Mouse (Mus musculus) gastrocnemius, postnatal 14 days (tissue): ENCODE results near the gene Rnft2. TPM values are rescaled to one million over a fixed set of nuclear protein-coding genes. Genes with fewer than 3 reads are reported as not detected.

ENCODE experiments used
- DNase-seq: peaks from one replicate; pipeline ENCODE4 v3.0.0; 2021; ENCODE audit warnings: mixed read lengths
- intact Hi-C: fragments of 180-260 bp; cut with DNase I; formaldehyde crosslinking; loops from one replicate; pipeline ENCODE4 v1.15.1; 2025; ENCODE audit warnings: low total_unique reads
- long read RNA-seq, 2 experiments: library from polyadenylated mRNA; stranded (forward); transcript quantifications; one replicate each; pipeline ENCODE4 v2.0.0; 2021
- total RNA-seq, 2 experiments: library from RNA; stranded (reverse); gene quantifications; 2 replicates each; pipeline ENCODE4 v1.2.3; 2021

Gene Rnft2
- under 1 TPM; 0.62 to 0.84 TPM for total RNA-seq
- long read RNA-seq, experiment 1, partial matches to known transcripts: 0 of 3 reads
- long read RNA-seq, experiment 1, other reads (novel, unspliced or antisense): 2 of 3 reads
- long read RNA-seq, experiment 2, partial matches to known transcripts: 0 of 1 reads
- long read RNA-seq, experiment 2, other reads (novel, unspliced or antisense): 1 of 1 reads

DNA sequence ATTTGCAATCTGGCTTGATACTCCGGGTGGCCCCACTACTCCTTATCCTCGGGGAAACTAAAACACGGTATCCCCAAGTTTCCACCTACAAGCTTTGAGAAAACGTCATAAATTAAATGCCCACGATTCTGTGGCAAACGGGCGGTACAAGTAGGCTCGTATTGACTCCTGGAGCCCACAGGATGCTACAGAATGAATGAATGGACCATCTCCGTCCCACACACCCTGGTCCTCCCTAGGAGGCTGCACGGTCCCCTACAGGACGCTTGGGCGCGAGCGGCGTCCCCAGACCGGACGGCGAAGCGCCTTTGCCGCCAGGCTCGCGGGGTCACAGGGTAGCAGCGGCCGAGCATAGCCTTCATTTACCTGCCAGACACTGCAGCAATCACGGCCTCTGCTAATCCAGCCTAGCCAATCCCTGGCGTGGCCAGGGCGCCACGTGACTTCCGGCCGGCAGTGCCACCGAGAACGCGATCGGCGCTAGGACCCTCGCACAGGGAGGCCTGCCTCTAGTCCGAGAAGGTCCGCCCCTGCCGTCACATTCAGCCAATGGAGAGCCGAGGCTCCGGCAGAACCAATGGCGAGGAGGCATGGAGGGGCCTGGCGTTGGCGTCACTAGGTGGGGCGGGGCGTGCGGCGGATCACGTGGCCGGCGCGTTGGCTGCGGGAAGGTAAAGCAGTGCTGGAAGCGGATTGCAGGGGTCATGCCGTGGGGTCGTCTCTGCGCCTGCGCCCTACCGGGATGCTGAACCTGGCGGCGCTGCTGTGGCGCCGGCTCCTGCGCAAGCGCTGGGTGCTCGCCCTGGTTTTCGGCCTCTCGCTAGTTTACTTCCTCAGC is at the start of gene Rnft2, which contains the start of gene 2410131K14Rik:
TSS of gene Rnft2 (minus strand) at position 511 of the 838 bp plus-strand sequence.
TSS of gene 2410131K14Rik (plus strand) at position 622 of the 838 bp plus-strand sequence.
- peak; percentile 100 for DNase-seq
- intact Hi-C loops: no loop called here

DNA sequence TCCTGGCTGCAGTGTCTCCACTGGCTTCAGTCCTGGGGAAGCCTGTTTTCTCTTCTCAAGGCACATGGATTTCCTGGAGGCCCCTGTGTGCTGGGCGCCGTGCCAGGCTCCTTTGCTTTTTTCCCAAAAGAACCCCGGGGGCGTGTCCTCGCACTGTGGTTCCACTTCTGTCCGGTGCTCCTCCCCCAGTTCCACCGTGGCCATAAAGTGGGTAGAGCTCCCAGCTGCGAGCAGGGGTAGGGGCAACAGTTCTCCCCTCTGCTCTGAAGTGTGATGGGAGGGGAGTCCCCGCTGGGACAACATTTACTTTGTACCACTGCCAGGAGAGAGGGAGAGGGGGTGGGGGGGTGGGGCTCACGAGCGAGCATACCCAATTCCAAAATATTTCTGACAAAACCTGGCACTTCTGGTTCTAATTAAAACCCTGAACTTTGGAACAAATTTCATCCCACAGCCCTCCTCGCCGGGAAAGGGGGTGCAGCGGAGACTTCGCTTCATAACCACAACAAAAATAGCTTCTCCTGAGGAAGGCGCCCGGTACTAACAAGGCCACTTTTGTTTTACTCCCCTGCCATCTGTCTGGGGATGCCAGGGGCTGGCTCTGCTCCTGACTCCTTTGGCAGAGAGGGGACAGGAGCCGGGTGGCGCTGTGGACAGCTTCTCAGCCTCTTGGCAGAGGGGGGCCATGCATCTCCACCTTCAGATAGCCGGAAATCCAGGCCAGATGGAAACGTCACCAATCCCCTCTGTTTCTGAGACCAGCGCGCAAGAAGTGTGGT is 49.4 kb upstream of the Rnft2 start:
- DNase-seq: peak; percentile 94
- intact Hi-C loops: no loop called here

DNA sequence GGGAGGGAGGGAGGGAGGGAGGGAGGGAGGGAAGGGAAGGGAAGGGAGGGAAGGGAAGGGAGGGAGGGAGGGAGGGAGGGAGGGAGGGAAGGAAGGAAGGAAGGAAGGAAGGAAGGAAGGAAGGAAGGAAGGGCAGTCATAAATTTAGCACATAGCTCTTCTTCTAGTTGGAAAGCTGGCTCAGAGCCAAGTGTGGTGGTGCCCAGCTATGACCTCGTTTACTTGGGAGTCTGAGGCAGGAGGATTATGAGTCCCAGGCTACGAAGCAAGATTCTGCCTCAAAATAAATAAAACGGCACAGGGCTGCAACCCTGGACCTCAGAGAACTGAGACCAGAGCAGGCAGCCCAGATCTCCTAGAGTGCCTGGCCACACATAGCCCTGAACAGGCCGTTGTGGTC is 47.6 kb upstream of the Rnft2 start:
- intact Hi-C loops: no loop called here
- no peak for DNase-seq

DNA sequence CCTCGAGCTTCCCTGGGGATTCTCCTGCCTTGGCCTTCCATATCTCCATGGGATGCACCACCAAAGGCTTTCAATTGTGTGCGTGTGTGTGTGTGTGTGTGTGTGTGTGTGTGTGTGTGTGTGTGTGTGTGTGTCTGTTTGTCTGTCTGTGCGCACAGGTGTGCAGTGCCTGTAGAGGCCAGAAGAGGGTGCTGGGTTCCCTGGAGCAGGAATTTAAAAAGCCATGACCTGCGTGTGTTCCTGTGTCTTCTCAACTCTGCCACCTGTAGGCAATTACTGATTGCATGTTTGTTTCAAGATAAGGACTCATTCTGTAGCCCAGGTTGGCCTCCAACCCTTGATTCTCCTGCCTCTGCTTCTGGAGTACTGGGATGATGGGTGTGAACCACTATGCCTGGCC is 46.5 kb upstream of the Rnft2 start:
- intact Hi-C loops: no loop called here
- no peak for DNase-seq

DNA sequence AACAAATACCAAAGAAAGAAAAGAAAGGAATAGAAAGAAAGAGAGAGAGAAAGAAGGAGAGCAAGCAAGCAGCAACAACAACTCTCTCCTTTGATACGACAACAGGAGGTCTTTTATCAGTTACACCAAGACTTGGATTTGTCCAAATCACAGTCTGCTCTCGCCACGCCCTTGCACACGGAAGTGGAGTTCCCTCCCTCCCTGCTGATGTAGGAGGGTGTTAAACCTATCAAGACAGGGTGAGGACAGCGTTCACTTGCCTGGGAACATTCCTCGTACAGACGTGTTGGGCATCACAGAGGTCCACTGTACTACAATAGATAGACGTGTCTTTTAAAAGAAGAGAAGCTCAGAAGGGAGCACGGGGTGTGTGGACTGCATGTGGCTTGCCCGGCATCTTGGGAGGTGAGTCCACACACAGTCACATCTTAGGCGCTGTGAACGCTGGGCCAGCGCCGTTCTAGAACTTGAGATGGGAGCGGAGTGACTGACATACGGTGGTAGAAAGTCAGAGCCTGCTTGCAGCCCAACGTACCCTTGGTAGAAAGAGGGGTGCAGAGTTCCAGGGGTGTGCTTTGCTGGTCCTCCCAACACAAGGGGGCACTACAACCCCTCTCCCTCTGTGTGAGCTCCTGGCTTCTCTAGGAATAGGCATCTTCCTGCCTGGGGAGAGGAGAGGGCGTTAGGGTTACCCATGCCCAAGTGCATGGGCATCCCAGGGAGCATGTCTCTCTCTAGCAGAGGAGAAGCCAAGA is 33.0 kb upstream of the Rnft2 start:
- no peak for DNase-seq
- intact Hi-C loops: no loop called here

DNA sequence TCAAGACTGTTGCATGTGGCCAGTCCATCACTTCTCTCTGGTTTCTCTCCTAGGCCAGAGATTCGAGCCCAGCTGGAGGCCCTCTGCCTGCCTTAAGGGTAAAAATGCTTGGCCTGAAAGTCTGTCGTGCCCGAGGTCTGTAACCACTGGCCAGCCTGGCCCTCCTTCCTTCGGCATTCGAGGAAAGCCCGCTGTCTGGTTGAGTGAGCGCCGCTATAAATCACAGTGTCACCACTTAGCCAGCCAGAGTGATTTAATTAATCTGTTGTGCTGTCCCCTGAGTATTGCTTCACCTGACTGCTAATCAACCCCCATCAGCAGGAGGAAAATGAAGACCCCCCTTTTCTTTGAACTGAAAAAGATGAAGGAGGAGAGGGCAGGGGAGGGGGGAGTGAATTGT is 31.8 kb upstream of the Rnft2 start:
- no peak for DNase-seq
- intact Hi-C loops: no loop called here

DNA sequence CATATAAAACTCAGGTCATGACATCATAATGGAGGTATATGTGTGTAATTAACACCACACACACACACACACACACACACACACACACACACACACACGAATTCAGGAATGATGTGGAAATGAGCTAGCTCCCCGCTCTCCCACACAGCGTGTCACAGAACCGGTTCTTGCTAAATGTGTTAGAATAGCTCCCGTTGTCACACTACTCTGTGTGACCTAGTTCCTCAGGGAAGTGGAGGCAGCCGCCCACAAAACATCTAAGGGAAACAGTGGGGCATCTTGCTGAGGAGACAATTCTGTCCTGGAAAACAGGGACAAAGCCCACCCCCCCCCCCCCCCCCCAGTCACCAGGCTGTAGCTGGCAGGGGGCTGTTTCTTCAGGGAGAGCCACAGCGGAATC is 31.4 kb upstream of the Rnft2 start:
- intact Hi-C loops: no loop called here
- DNase-seq: no peak

DNA sequence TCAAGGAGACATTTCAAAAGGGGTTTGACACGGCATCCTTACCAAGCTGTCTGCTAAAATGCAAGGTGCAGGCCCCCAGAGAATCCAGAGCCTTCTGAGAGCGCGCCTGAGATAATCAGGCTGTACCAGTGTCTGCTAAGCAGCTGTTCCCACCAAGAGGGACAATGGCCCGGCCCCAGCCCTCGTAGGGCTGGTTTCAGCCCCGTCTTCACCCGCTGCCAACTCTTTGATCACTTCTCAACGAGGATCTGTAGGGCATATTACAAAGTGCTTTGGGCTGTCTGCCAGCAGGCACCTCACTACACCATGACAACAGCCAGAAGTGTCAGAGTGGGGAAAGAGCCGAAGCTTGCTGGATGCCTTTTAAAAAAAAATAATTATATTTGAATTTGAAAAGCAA is 29.6 kb upstream of the Rnft2 start:
- intact Hi-C loops: loop anchor here (5.0 kb wide), 1 partner anchor 38 kb away; no protein-coding TSS in a partner anchor
- no peak for DNase-seq

DNA sequence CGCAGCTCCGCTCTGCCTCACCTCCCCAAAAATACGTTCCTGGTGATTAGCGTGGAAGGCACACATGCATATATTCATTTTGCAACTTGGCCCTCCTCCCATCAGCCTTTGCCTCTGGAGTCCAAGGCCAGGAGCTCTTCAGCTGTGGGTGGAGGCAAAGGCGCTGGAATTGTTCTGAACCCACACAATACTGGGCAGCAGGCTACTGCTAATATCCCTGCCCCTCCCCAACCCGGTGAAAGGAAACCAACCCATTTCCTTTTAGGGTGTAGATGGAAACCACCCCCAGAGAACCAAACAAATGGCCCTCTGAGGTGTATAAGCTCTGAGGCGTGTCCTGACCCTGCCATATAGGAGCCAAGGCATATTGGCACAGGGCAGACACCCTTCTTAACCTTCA is 28.5 kb upstream of the Rnft2 start:
- no peak for DNase-seq
- intact Hi-C loops: loop anchor here (5.0 kb wide), 1 partner anchor 39 kb away; no protein-coding TSS in a partner anchor

DNA sequence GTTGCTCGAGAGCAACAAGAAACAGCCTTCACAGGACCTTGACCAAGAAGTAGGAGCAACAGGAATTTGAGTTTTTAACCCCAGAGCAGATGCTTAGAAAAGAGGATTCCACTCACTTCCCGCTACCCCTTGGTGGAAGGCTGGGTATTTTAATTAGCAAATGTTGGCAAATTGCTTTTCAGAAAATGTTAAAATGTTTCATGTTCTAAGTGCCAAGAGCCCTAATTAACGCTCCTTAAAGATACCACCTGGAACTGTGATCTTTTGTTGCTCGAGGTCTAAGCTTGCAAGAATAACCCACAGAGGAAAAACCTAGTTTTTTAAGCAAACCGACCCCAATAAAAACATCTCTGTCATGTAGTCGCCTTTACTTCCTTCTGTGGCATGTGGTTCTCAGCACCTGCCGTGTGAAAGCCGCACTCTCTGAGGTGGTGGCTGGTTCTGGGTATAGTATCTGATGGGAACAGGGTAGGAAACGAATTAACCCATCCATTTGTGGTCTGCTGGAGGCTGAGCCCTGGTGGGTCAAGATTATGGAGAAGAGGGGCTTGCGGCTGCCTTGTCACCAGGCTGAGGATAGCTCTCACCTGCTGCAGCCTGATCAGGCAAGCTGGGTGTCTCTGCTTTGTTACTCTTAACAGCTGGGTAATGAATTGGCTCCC is 26.7 kb upstream of the Rnft2 start:
- intact Hi-C loops: loop anchor here (5.0 kb wide), 1 partner anchor 41 kb away; no protein-coding TSS in a partner anchor

DNA sequence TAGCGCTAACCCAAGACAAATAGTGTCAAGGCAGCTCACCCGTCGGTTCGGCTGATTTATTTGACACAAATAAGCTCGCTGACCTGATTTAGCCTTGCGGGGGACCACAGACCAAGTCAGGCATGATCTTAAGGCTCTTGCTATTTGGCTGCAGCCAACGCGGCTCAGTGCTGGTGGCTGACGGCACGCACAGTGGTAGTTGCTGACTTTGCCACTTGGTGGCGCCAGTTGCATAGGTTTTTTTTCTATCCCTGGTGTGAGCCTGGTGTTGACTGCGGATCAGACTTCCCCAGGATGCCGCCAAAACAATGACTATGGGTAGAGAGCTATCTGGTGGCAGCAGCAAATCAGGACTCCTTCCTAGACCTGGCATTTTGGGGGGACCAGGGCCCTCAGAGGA is 24.1 kb upstream of the Rnft2 start:
- intact Hi-C loops: loop anchor here (5.0 kb wide), 2 partner anchors 58 to 488 kb away; no protein-coding TSS in a partner anchor
- peak; percentile 82 for DNase-seq

More for the DNA sequence above, 26.7 kb upstream of the Rnft2 start:
- no peak for DNase-seq

DNA sequence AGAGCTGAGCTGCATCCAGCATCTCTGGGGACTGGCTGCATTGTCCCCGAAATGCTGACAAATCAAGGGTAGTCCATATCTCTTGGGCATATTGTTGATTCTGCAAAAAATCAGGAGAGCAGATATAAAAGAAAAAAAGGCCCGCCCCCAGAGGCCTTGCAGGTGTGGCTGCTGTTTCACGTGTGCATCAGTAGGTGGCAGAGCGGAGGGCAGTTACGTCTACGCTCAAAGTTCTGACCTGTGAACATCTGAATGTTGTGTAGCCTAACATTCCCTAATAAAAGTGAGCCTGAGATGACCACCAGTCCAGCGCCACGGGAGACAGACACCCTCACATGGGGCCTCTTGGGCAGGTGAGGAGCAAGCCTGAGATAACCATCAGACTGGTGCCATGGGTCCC is 21.4 kb upstream of the Rnft2 start:
- no peak for DNase-seq
- intact Hi-C loops: loop anchor here (5.0 kb wide), 2 partner anchors 61 to 491 kb away; no protein-coding TSS in a partner anchor

DNA sequence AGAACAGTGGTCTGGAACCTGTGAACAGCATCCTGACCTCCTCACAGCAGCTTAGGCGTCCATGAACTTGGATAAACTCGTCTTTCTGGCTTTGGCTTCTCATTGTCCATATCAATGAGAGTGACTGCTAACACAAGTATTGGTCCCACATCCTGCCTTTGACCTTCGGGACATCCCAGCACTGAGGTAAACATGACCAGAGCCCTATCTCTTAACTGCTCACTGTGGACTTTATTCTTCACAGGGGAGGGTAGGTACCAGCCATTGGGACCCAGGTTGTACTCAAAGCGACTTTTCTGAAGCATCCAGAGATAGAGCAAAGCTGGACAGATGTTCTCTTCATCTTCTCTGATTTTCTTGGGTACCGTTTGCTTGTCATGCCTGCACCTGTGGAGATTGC is 20.4 kb upstream of the Rnft2 start:
- DNase-seq: no peak
- intact Hi-C loops: loop anchor here (5.0 kb wide), 2 partner anchors 62 to 492 kb away; no protein-coding TSS in a partner anchor

DNA sequence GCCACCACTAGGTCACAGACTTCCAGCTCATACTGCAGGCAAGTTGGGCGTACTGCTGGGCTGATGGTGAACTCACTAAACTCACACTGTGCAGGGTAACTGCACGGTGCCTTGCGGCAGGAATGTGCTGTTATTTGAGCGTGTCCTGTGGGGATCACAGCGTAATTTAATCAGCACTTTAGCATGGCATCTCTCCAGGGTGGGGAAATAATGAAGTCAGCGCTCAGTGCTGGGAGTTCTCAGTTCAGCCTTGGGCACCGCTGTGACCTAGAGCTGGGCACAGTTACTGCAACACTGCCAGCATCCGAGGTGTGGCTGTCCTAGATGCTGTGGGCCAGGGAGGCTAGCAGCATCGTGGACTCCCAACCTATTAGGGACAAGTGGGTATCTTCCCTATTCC is 19.4 kb upstream of the Rnft2 start:
- intact Hi-C loops: no loop called here
- no peak for DNase-seq

DNA sequence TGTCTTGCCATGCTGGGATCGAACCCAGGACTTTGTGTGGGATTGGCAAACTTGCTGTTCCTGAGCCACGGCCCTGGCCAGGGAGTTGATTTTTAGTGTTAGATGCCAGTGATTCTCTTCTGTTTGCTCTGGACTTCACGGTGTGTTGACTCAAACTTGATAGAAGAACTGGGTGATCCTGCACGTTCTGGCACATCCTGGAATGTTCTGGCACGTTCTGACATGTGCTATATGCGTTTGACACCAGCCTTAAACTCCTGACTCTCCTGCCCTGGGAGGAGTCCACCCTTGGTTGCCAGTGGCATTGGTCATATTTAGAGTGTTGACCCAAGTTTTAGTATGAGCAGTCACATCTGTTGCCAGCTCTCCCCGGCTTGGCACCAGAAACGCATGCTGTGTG is 17.5 kb upstream of the Rnft2 start:
- no peak for DNase-seq
- intact Hi-C loops: no loop called here

DNA sequence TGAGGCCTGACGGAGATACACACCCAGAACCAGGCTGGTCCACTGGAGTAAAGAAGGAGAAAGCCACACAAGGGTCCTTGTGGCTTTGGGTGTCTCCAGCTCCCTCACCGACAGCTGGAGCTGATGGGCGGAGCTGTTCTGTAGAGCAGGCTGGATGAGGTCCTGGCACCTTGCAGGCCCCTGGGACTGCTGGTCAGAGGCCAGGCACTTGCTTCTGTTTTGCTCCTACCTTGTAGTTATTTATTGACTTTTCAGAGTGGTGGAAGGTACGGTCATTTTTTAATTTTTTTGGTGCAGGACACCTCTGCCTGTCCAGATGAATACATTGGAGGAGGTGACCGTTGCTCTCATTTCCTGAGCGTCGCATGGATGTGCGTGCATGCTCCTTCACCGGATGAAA is 16.3 kb upstream of the Rnft2 start:
- intact Hi-C loops: no loop called here

DNA sequence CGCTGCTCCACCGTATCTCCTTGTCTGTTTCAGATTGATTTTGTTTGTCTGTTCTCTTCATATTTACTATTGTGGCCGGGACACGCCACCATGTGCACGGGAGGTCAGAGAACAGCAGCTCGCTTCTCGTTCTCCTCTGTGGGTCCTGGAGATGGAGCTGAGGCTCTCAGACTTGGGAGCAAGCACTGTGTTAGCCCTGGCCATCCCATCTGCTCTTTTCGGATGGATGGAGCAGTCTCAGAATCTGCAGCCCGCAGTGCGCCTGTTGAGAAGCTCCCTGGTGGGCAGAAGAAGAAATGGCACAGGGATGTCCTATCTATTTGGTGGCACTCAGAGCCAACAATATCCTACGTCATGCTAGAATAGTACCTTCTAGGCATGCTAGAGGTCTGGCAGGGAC is 15.7 kb upstream of the Rnft2 start:
- intact Hi-C loops: no loop called here
- no peak for DNase-seq

More for the DNA sequence above, 16.3 kb upstream of the Rnft2 start:
- DNase-seq: no peak

DNA sequence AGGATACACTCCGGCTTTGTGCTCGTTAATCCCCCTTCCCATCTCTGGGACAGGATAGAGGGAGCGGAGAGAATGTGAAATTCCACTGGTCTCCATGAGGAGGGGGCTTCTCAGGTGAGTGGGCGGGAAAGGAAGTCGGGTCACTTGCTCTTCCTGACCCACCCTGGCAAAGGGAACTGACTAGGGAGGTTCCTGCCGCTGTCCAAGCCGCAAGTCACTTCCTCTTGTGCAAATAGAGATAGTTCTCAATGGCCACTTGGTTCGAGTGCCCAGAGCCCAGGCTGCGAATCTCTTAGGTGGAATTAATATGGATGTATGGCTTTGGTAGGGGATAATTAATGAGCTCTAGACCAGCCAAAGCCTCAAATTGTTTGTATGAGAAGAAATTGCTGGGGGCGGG is 15.1 kb upstream of the Rnft2 start:
- intact Hi-C loops: no loop called here

DNA sequence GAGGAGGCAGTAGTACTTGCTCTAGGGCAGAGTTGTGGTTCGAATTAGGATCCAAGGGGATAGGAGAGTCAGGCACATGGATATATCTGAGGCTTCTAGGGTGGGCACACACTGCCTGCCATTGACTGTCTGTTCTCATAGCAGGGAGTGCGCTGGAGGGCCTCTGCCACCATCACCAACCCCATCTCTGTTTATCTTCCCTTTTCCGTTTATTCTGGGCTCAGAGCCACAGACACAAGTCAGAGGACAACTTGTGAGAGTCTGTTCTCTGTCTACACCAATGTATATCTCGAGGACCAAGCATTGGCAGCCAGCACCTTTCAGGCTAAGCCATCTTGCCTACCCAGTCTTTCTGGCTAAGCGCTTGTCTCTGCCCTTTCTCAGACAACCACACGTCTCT is 14.7 kb upstream of the Rnft2 start:
- intact Hi-C loops: no loop called here
- no peak for DNase-seq

More for the DNA sequence above, 15.1 kb upstream of the Rnft2 start:
- DNase-seq: no peak
